ENCODE assay signal across 20 mouse cellular contexts in genomic region chr17:85682181-85682710, GRCm38 (mm10). TPM values are rescaled to one million over a fixed set of nuclear protein-coding genes. Genes with fewer than 3 reads are reported as not detected.
DNase-seq lines count a peak whose midpoint lies in the region; ATAC-seq and TF ChIP-seq lines count a peak whose summit lies in the region.
"Had no signal": no experiment of that assay in that cellular context is flagged by ENCODE, and none has a peak within 500 bp of the region (broad histone marks: within the 10 kb centered on the region; RNA-seq: fewer than 3 reads in every experiment).

No protein-coding gene starts in this region.

- no peaks in the 10 kb centered on the region for H3K9me3 ChIP-seq in hindbrain, embryonic 11.5 days (ENCODE audit: control insufficient read depth, low read length)
- no peaks in the 10 kb centered on the region for H3K9me3 ChIP-seq in hindbrain, postnatal 0 days (ENCODE audit: low read length)
- H3K9me3 ChIP-seq in embryonic facial prominence, embryonic 12.5 days, result no peaks in the 10 kb centered on the region
- no peaks in the 10 kb centered on the region for H3K9me3 ChIP-seq in limb, embryonic 13.5 days
- H3K9me3 ChIP-seq in liver, embryonic 11.5 days (ENCODE audit: control insufficient read depth, low read length), result no peaks in the 10 kb centered on the region
- H3K9me3 ChIP-seq: forebrain, embryonic 15.5 days; heart, embryonic 15.5 days; neural tube, embryonic 13.5 days had no signal

- H3K4me1 ChIP-seq in hindbrain, embryonic 11.5 days (replicated peaks; ENCODE audit: control insufficient read depth, insufficient read depth, low read length), result peaks cover 4% of the 10 kb centered on the region; the same call in 1 of the 2 replicates
- H3K4me1 ChIP-seq in hindbrain, postnatal 0 days (ENCODE audit: insufficient read depth, low read length), result no peaks in the 10 kb centered on the region; the same call in 1 of the 2 replicates
- H3K4me1 ChIP-seq in embryonic facial prominence, embryonic 12.5 days, result peaks cover 40% of the 10 kb centered on the region
- H3K4me1 ChIP-seq in limb, embryonic 13.5 days, result peaks cover 60% of the 10 kb centered on the region
- no peaks in the 10 kb centered on the region for H3K4me1 ChIP-seq in liver, embryonic 11.5 days (replicated peaks; ENCODE audit: control insufficient read depth, insufficient read depth, low read length)

- TF ChIP-seq CTCF in hindbrain, postnatal 0 days (IDR thresholded peaks at IDR 0.05; ENCODE audit: low read depth), result no peak
- no peak for TF ChIP-seq CTCF in brain, embryonic 14.5 days (IDR thresholded peaks at IDR 0.05; ENCODE audit: borderline replicate concordance, extremely low read depth, insufficient read depth, insufficient read length)

- TF ChIP-seq POLR2A in brain, embryonic 14.5 days (IDR thresholded peaks at IDR 0.05; ENCODE audit: borderline replicate concordance, extremely low read depth, insufficient read depth, insufficient read length, poor library complexity, severe bottlenecking), result no peak

- peaks cover 91% of the 10 kb centered on the region for H3K27me3 ChIP-seq in hindbrain, embryonic 11.5 days (ENCODE audit: control insufficient read depth, insufficient read depth, low read length)
- peaks cover 98% of the 10 kb centered on the region for H3K27me3 ChIP-seq in hindbrain, postnatal 0 days (ENCODE audit: insufficient read depth, low read length)
- H3K27me3 ChIP-seq in embryonic facial prominence, embryonic 12.5 days, result peaks cover 46% of the 10 kb centered on the region
- H3K27me3 ChIP-seq in limb, embryonic 13.5 days, result peaks cover 90% of the 10 kb centered on the region
- H3K27me3 ChIP-seq in liver, embryonic 11.5 days (replicated peaks; ENCODE audit: control insufficient read depth, insufficient read depth, low read length), result peaks cover 95% of the 10 kb centered on the region

- H3K36me3 ChIP-seq in hindbrain, embryonic 11.5 days (ENCODE audit: control insufficient read depth, insufficient read depth, low read length), result no peaks in the 10 kb centered on the region
- no peaks in the 10 kb centered on the region for H3K36me3 ChIP-seq in hindbrain, postnatal 0 days (ENCODE audit: insufficient read depth, low read length)
- H3K36me3 ChIP-seq in embryonic facial prominence, embryonic 12.5 days, result peaks cover 14% of the 10 kb centered on the region; the same call in 1 of the 2 replicates
- no peaks in the 10 kb centered on the region for H3K36me3 ChIP-seq in limb, embryonic 13.5 days
- H3K36me3 ChIP-seq in liver, embryonic 11.5 days (ENCODE audit: control insufficient read depth, insufficient read depth, low read length), result no peaks in the 10 kb centered on the region
- H3K36me3 ChIP-seq: forebrain, embryonic 15.5 days; heart, embryonic 15.5 days; neural tube, embryonic 13.5 days had no signal

- H3K4me3 ChIP-seq in hindbrain, embryonic 11.5 days (ENCODE audit: low read depth, low read length), result no peak overlapping the region
- H3K4me3 ChIP-seq in hindbrain, postnatal 0 days (ENCODE audit: low read length), result no peak overlapping the region
- H3K4me3 ChIP-seq in embryonic facial prominence, embryonic 12.5 days, result peak overlapping the region; percentile 59
- H3K4me3 ChIP-seq in limb, embryonic 13.5 days, result no peak overlapping the region; the same call in 1 of the 2 replicates
- no peak overlapping the region for H3K4me3 ChIP-seq in liver, embryonic 11.5 days (ENCODE audit: low read depth, low read length)
- H3K4me3 ChIP-seq: forebrain, embryonic 15.5 days; gastrocnemius, adult 2 months; heart, adult 2 months; heart, embryonic 15.5 days; neural tube, embryonic 13.5 days had no signal

- 7% methylated on average over 7 of the region's 7 CpGs for WGBS in hindbrain, embryonic 11.5 days
- 5% methylated on average over 7 of the region's 7 CpGs for WGBS in hindbrain, postnatal 0 days
- WGBS in embryonic facial prominence, embryonic 12.5 days, result 6% methylated on average over 7 of the region's 7 CpGs
- WGBS in limb, embryonic 13.5 days, result 10% methylated on average over 7 of the region's 7 CpGs
- 15% methylated on average over 7 of the region's 7 CpGs for WGBS in liver, embryonic 11.5 days

- intact Hi-C loops in left cerebral cortex, postnatal 14 days (cut with DNase I), result no loop called here

- ATAC-seq in hindbrain, embryonic 11.5 days (ENCODE audit: low FRiP score), result no peak
- ATAC-seq in hindbrain, postnatal 0 days, result no peak
- ATAC-seq in embryonic facial prominence, embryonic 12.5 days (ENCODE audit: insufficient number of reproducible peaks, insufficient read depth, low FRiP score, low TSS enrichment), result no peak
- ATAC-seq in limb, embryonic 13.5 days (ENCODE audit: low FRiP score, low read depth), result no peak
- no peak for ATAC-seq in liver, embryonic 11.5 days (replicated peaks; ENCODE audit: low FRiP score)
- ATAC-seq: forebrain, embryonic 15.5 days; lung, postnatal 0 days had no signal

- H3K27ac ChIP-seq in hindbrain, embryonic 11.5 days (ENCODE audit: low read depth, low read length), result no peak overlapping the region
- H3K27ac ChIP-seq in hindbrain, postnatal 0 days, result no peak overlapping the region
- peak overlapping the region; percentile 71 for H3K27ac ChIP-seq in embryonic facial prominence, embryonic 12.5 days
- H3K27ac ChIP-seq in limb, embryonic 13.5 days, result no peak overlapping the region
- no peak overlapping the region for H3K27ac ChIP-seq in liver, embryonic 11.5 days (ENCODE audit: low read depth, low read length)
- H3K27ac ChIP-seq: forebrain, embryonic 15.5 days; gastrocnemius, adult 2 months; heart, adult 2 months; heart, embryonic 15.5 days; liver, embryonic 14.5 days; neural tube, embryonic 13.5 days had no signal

- H3K9ac ChIP-seq in hindbrain, embryonic 11.5 days (ENCODE audit: low read depth, low read length), result no peak overlapping the region
- no peak overlapping the region for H3K9ac ChIP-seq in hindbrain, postnatal 0 days (replicated peaks; ENCODE audit: low read length)
- peak overlapping the region; percentile 96 for H3K9ac ChIP-seq in embryonic facial prominence, embryonic 12.5 days
- no peak overlapping the region; the same call in 1 of the 2 replicates for H3K9ac ChIP-seq in limb, embryonic 13.5 days
- H3K9ac ChIP-seq in liver, embryonic 11.5 days (ENCODE audit: low read depth, low read length), result no peak overlapping the region
- H3K9ac ChIP-seq: forebrain, embryonic 15.5 days; heart, embryonic 15.5 days; liver, embryonic 14.5 days; neural tube, embryonic 13.5 days had no signal

- DNase-seq in hindbrain, embryonic 11.5 days (ENCODE audit: low spot score), result peak; percentile 54
- no peak for DNase-seq in hindbrain, postnatal 0 days (ENCODE audit: low spot score)
- DNase-seq in brain, embryonic 14.5 days (ENCODE audit: low read depth), result peak; percentile 6
- DNase-seq in lung, postnatal 36 days, result no peak
- no peak for DNase-seq in liver, embryonic 11.5 days (ENCODE audit: low spot score)
- DNase-seq in left cerebral cortex, postnatal 14 days (ENCODE audit: low spot score in 2 of 2), result no peak
- DNase-seq: adrenal gland, adult 8-10 months; cerebellum, adult 18-20 months; gastrocnemius, adult 2 months; heart, adult 2 months; kidney, adult 18-20 months; layer of hippocampus, postnatal 36 days had no signal

- H3K4me2 ChIP-seq in hindbrain, embryonic 11.5 days (replicated peaks; ENCODE audit: low read depth, low read length), result no peak overlapping the region
- H3K4me2 ChIP-seq in hindbrain, postnatal 0 days (ENCODE audit: low read depth, low read length), result no peak overlapping the region
- H3K4me2 ChIP-seq in embryonic facial prominence, embryonic 12.5 days (replicated peaks), result peak overlapping the region; percentile 59
- peak overlapping the region; percentile 82 for H3K4me2 ChIP-seq in limb, embryonic 13.5 days (replicated peaks)
- no peak overlapping the region for H3K4me2 ChIP-seq in liver, embryonic 11.5 days
- H3K4me2 ChIP-seq: forebrain, embryonic 15.5 days; heart, embryonic 15.5 days; neural tube, embryonic 13.5 days had no signal

RNA-seq across cellular contexts. Expression of gene Six2, which starts 5.8 kb away (rescaled TPM):
- 6.8 and 8.3 TPM in 2 replicates for polyA plus RNA-seq in hindbrain, embryonic 11.5 days (2014; fragmentation: Nextera tagmentation; extraction: Ambion mirVana)
- 0.42 and 1.2 TPM in 2 replicates for total RNA-seq in hindbrain, postnatal 0 days (2014; rRNA removed)
- polyA plus RNA-seq in hindbrain, postnatal 0 days (2015; fragmentation: Nextera tagmentation; extraction: Ambion mirVana), result 0.51 and 0.93 TPM in 2 replicates
- polyA plus RNA-seq in brain, embryonic 14.5 days (2012; rRNA removed), result 1.3 and 3.1 TPM in 2 replicates
- 33.2 and 38.0 TPM in 2 replicates for polyA plus RNA-seq in embryonic facial prominence, embryonic 12.5 days (2016; fragmentation: Nextera tagmentation; extraction: Ambion mirVana)
- 8.7 and 9.7 TPM in 2 replicates for polyA plus RNA-seq in limb, embryonic 13.5 days (2015; fragmentation: Nextera tagmentation; extraction: Ambion mirVana)
- 0.69 and 1.0 TPM in 2 replicates for polyA plus RNA-seq in liver, embryonic 11.5 days (2014; fragmentation: Nextera tagmentation; extraction: Ambion mirVana)
- under 1 TPM; 0.53 to 0.90 TPM for total RNA-seq in left cerebral cortex, postnatal 14 days (2021)
- total RNA-seq: megakaryocyte, adult 5-6 weeks had no signal
- polyA plus RNA-seq: lung, postnatal 0 days; neural tube, embryonic 13.5 days had no signal

Comparison
In these comparisons a context has a peak if more than half of its experiments do, and no peak if none do; other contexts are left out.
1. DNase-seq: peak in hindbrain, embryonic 11.5 days (single experiment) and brain, embryonic 14.5 days (single experiment); none in hindbrain, postnatal 0 days (single experiment), lung, postnatal 36 days (single experiment), liver, embryonic 11.5 days (single experiment) and left cerebral cortex, postnatal 14 days (0 of 2).
2. H3K4me2 ChIP-seq: peak in embryonic facial prominence, embryonic 12.5 days (single experiment) and limb, embryonic 13.5 days (single experiment); none in hindbrain, embryonic 11.5 days (single experiment), hindbrain, postnatal 0 days (single experiment) and liver, embryonic 11.5 days (single experiment).